Mouse (Mus musculus): ENCODE measurements around the gene Nuak2.

- no peak for TF ChIP-seq POLR2A (IDR thresholded peaks at IDR 0.05; ENCODE audit: extremely low read depth, insufficient read depth, low read length)
- no peak for TF ChIP-seq CTCF (IDR thresholded peaks at IDR 0.05; ENCODE audit: extremely low read depth, insufficient read depth, low read length)
These were observed at the start of gene Nuak2 for GRCm38 (mm10) chr1:132315889-132316624.

Measured in cortical plate, adult 2 months (tissue).